Mouse (Mus musculus) bone marrow macrophage, adult 2 months (primary cell): ENCODE data around the gene Cdc42bpb. TPM values are rescaled to one million over a fixed set of nuclear protein-coding genes. Genes with fewer than 3 reads are reported as not detected.

ENCODE experiments used
- H3K27ac ChIP-seq: 2 replicates; pipeline ENCODE4 v1.5.1; 2012; ENCODE audit warnings: low read depth, low read length; ENCODE audit not compliant: insufficient read depth
- H3K4me1 ChIP-seq: 2 replicates; pipeline ENCODE4 v1.6.1; 2012; ENCODE audit warnings: low read length; ENCODE audit not compliant: control insufficient read depth, insufficient read depth
- H3K4me3 ChIP-seq: 2 replicates; pipeline ENCODE4 v1.5.1; 2012; ENCODE audit warnings: mild to moderate bottlenecking, low read length, moderate library complexity; ENCODE audit not compliant: insufficient read depth
- CTCF ChIP-seq: IDR thresholded peaks from 2 replicates; pipeline ENCODE4 v1.5.1; 2012; ENCODE audit warnings: low read depth, mild to moderate bottlenecking, low read length, moderate library complexity
- POLR2A ChIP-seq: IDR thresholded peaks from 2 replicates; pipeline ENCODE4 v1.6.1; 2012; ENCODE audit warnings: mild to moderate bottlenecking, low read depth, low read length, borderline replicate concordance
- polyA plus RNA-seq: library from polyadenylated mRNA; stranded (reverse); fragments of >200 nt; gene quantifications from 2 replicates; pipeline ENCODE4 v1.2.4, GENCODE M21; 2012; ENCODE audit not compliant: missing spikeins, insufficient read depth, insufficient read length

Cdc42bpb gene
- polyA plus RNA-seq, 1 experiment: 41.6 TPM

GRCm38 (mm10) chr12:111246808-111247464, 130.6 kb downstream of the Cdc42bpb start:
- TF ChIP-seq POLR2A: no peak
- no peak for TF ChIP-seq CTCF

GRCm38 (mm10) chr12:111245070-111245469, 132.4 kb downstream of the Cdc42bpb start:
- TF ChIP-seq POLR2A (no peak), CTCF (no peak)
- Histone ChIP-seq H3K27ac (no peak overlapping the region), H3K4me1 (no peaks in the 10 kb centered on the region), H3K4me3 (no peak overlapping the region)

More at GRCm38 (mm10) chr12:111246808-111247464, 130.6 kb downstream of the Cdc42bpb start:
- H3K4me3 ChIP-seq: no peak overlapping the region
- no peaks in the 10 kb centered on the region for H3K4me1 ChIP-seq
- no peak overlapping the region for H3K27ac ChIP-seq

- H3K4me3 ChIP-seq: no peak overlapping the region
- TF ChIP-seq POLR2A: no peak
- TF ChIP-seq CTCF: no peak
- H3K27ac ChIP-seq: no peak overlapping the region
- no peaks in the 10 kb centered on the region for H3K4me1 ChIP-seq
These were observed 133.8 kb downstream of the Cdc42bpb start for GRCm38 (mm10) chr12:111243733-111244132.

Other genes starting within 250 kb of the Cdc42bpb start
- 14.8 and 16.4 TPM in 2 replicates for gene Traf3, start 211.3 kb downstream of the Cdc42bpb start, polyA plus RNA-seq
- not detected in 2 replicates for gene 4930595D18Rik, start 193.2 kb downstream of the Cdc42bpb start, polyA plus RNA-seq
- not detected in 2 replicates for gene Amn, start 106.6 kb downstream of the Cdc42bpb start, polyA plus RNA-seq
- not detected in 2 replicates for gene Lbhd2, start 29.1 kb upstream of the Cdc42bpb start, polyA plus RNA-seq
- gene Exoc3l4, start 39.3 kb upstream of the Cdc42bpb start, polyA plus RNA-seq: 7.8 and 8.0 TPM in 2 replicates
- 300 and 304 TPM in 2 replicates for gene Tnfaip2, start 64.8 kb upstream of the Cdc42bpb start, polyA plus RNA-seq
- gene Gm266, start 108.1 kb upstream of the Cdc42bpb start, polyA plus RNA-seq: not detected in 2 replicates
- gene Eif5, start 160.3 kb upstream of the Cdc42bpb start, polyA plus RNA-seq: 147 and 151 TPM in 2 replicates
- 28.6 and 34.0 TPM in 2 replicates for gene Mark3, start 196.8 kb upstream of the Cdc42bpb start, polyA plus RNA-seq